Comparison of ENCODE assay signal across 7 mouse cellular contexts in genomic region chr7:64192261-64192943, GRCm38 (mm10). TPM values are rescaled to one million over a fixed set of nuclear protein-coding genes. Genes with fewer than 3 reads are reported as not detected.
DNase-seq lines count a peak whose midpoint lies in the region; ATAC-seq and TF ChIP-seq lines count a peak whose summit lies in the region.

No protein-coding gene starts in this region.

- peak; percentile 3 to 14 for DNase-seq in left cerebral cortex, postnatal 25 days (ENCODE audit: low spot score in 2 of 2)
- no peak for DNase-seq in left cerebral cortex, adult 18-20 months (ENCODE audit: low spot score in 2 of 2)
- peak; percentile 22 for DNase-seq in Muller cell, postnatal 12 days (ENCODE audit: inconsistent ontology term)
- DNase-seq in heart, postnatal 0 days (ENCODE audit: low spot score): peak; percentile 18
- DNase-seq in liver, postnatal 0 days: peak; percentile 34
- DNase-seq in neural tube, embryonic 10.5 days (ENCODE audit: extremely low spot score, low spot score): no peak

- no peak for TF ChIP-seq CTCF in heart, postnatal 0 days (IDR thresholded peaks at IDR 0.05; ENCODE audit: low read depth)
- TF ChIP-seq CTCF in liver, postnatal 0 days (IDR thresholded peaks at IDR 0.05; ENCODE audit: low read depth): peak; percentile 15; the same call in 1 of the 2 replicates

- H3K27ac ChIP-seq in embryonic facial prominence, embryonic 12.5 days: peak overlapping the region; percentile 36; the same call in 1 of the 2 replicates
- no peak overlapping the region for H3K27ac ChIP-seq in heart, postnatal 0 days (ENCODE audit: low read depth)
- peak overlapping the region; percentile 79 for H3K27ac ChIP-seq in liver, postnatal 0 days (ENCODE audit: low read depth)

- WGBS in embryonic facial prominence, embryonic 12.5 days: 49% methylated on average over 14 of the region's 14 CpGs
- 35% methylated on average over 14 of the region's 14 CpGs for WGBS in heart, postnatal 0 days
- 31% methylated on average over 14 of the region's 14 CpGs for WGBS in liver, postnatal 0 days (ENCODE audit: insufficient replicate concordance)

- H3K9ac ChIP-seq in embryonic facial prominence, embryonic 12.5 days: no peak overlapping the region
- H3K9ac ChIP-seq in heart, postnatal 0 days (replicated peaks; ENCODE audit: low read depth, low read length): no peak overlapping the region
- H3K9ac ChIP-seq in liver, postnatal 0 days (replicated peaks): no peak overlapping the region

- no peaks in the 10 kb centered on the region for H3K36me3 ChIP-seq in embryonic facial prominence, embryonic 12.5 days
- no peaks in the 10 kb centered on the region for H3K36me3 ChIP-seq in heart, postnatal 0 days (replicated peaks; ENCODE audit: control insufficient read depth, insufficient read depth, low read length)
- H3K36me3 ChIP-seq in liver, postnatal 0 days (replicated peaks; ENCODE audit: insufficient read depth, low read length): no peaks in the 10 kb centered on the region

- H3K4me2 ChIP-seq in embryonic facial prominence, embryonic 12.5 days (replicated peaks): no peak overlapping the region
- H3K4me2 ChIP-seq in heart, postnatal 0 days (ENCODE audit: low read depth, low read length): no peak overlapping the region
- H3K4me2 ChIP-seq in liver, postnatal 0 days (ENCODE audit: low read depth, low read length): peak overlapping the region; percentile 19; the same call in 1 of the 2 replicates

- H3K4me1 ChIP-seq in embryonic facial prominence, embryonic 12.5 days: peaks cover 16% of the 10 kb centered on the region
- H3K4me1 ChIP-seq in heart, postnatal 0 days (ENCODE audit: control insufficient read depth, insufficient read depth): peaks cover 7% of the 10 kb centered on the region; the same call in 1 of the 2 replicates
- H3K4me1 ChIP-seq in liver, postnatal 0 days (ENCODE audit: insufficient read depth): peaks cover 19% of the 10 kb centered on the region

- no peak for ATAC-seq in embryonic facial prominence, embryonic 12.5 days (ENCODE audit: insufficient number of reproducible peaks, insufficient read depth, low FRiP score, low TSS enrichment)
- ATAC-seq in heart, postnatal 0 days (ENCODE audit: insufficient read depth, low read depth): peak; percentile 74
- peak; percentile 90 for ATAC-seq in liver, postnatal 0 days

- no peak overlapping the region for H3K4me3 ChIP-seq in embryonic facial prominence, embryonic 12.5 days
- no peak overlapping the region for H3K4me3 ChIP-seq in heart, postnatal 0 days (ENCODE audit: low read depth, low read length)
- no peak overlapping the region for H3K4me3 ChIP-seq in liver, postnatal 0 days (ENCODE audit: low read depth, low read length)

- H3K27me3 ChIP-seq in embryonic facial prominence, embryonic 12.5 days: no peaks in the 10 kb centered on the region
- H3K27me3 ChIP-seq in heart, postnatal 0 days (ENCODE audit: control insufficient read depth, insufficient read depth, low read length): no peaks in the 10 kb centered on the region
- no peaks in the 10 kb centered on the region for H3K27me3 ChIP-seq in liver, postnatal 0 days (ENCODE audit: insufficient read depth, low read length)

- no peak for TF ChIP-seq EP300 in heart, postnatal 0 days (IDR thresholded peaks at IDR 0.05; ENCODE audit: low read depth)
- no peak for TF ChIP-seq EP300 in liver, postnatal 0 days (IDR thresholded peaks at IDR 0.05; ENCODE audit: low read depth)

- H3K9me3 ChIP-seq in embryonic facial prominence, embryonic 12.5 days: no peaks in the 10 kb centered on the region
- no peaks in the 10 kb centered on the region for H3K9me3 ChIP-seq in heart, postnatal 0 days (replicated peaks; ENCODE audit: control insufficient read depth, low read length)
- no peaks in the 10 kb centered on the region for H3K9me3 ChIP-seq in liver, postnatal 0 days (ENCODE audit: low read length)

- intact Hi-C loops in left cerebral cortex, postnatal 25 days (cut with DNase I): no loop called here

RNA-seq across cellular contexts. Expression of gene Trpm1, which starts 38.8 kb away (rescaled TPM):
- under 1 TPM; 0.23 to 0.44 TPM for total RNA-seq in left cerebral cortex, postnatal 25 days (2021)
- total RNA-seq in left cerebral cortex, adult 18-20 months (2021): under 1 TPM; 0.37 to 0.84 TPM
- polyA plus RNA-seq in embryonic facial prominence, embryonic 12.5 days (2016; fragmentation: Nextera tagmentation; extraction: Ambion mirVana): 7.9 and 20.5 TPM in 2 replicates
- not detected in 2 replicates for total RNA-seq in heart, postnatal 0 days (2014; rRNA removed; ENCODE audit: low replicate concordance)
- polyA plus RNA-seq in heart, postnatal 0 days (2015; fragmentation: Nextera tagmentation; extraction: Ambion mirVana): 0.14 and 0.21 TPM in 2 replicates
- polyA plus RNA-seq in liver, postnatal 0 days (2015; fragmentation: Nextera tagmentation; extraction: Ambion mirVana): 0.24 TPM in 1 of 2 replicates, not detected in the other

Comparison
In these comparisons a context has a peak if more than half of its experiments do, and no peak if none do; other contexts are left out.
1. DNase-seq: peak in left cerebral cortex, postnatal 25 days (2 of 2), Muller cell, postnatal 12 days (single experiment), heart, postnatal 0 days (single experiment) and liver, postnatal 0 days (single experiment); none in left cerebral cortex, adult 18-20 months (0 of 2) and neural tube, embryonic 10.5 days (single experiment).